Mouse (Mus musculus) limb, embryonic 12.5 days (tissue): ENCODE data around the gene Zfp987. TPM values are rescaled to one million over a fixed set of nuclear protein-coding genes. Genes with fewer than 3 reads are reported as not detected.

Experiments used
- polyA plus RNA-seq: library from polyadenylated mRNA; unstranded; fragments of >200 nt; fragmentation: Nextera tagmentation; extraction: Ambion mirVana; gene quantifications from 2 replicates; pipeline ENCODE4 v1.2.1, GENCODE M21; 2016

The Zfp987 gene
- polyA plus RNA-seq, 1 experiment from 2014 or later, result 0.09 TPM

Other genes with a start within 250 kb of the Zfp987 start
- gene Zfp986, start 228.5 kb upstream of the Zfp987 start, polyA plus RNA-seq, result not detected in 2 replicates
- not detected in 2 replicates for gene Zfp600, start 59.5 kb downstream of the Zfp987 start, polyA plus RNA-seq